Mouse (Mus musculus) C2C12 (cell line): ENCODE results near the gene Ifngr2.

Experiments used
- CTCF ChIP-seq: IDR thresholded peaks from one replicate; pipeline ENCODE4 v1.5.1; 2011; ENCODE audit not compliant: control insufficient read depth, insufficient read depth, insufficient read length
- MAX ChIP-seq: IDR thresholded peaks from one replicate; pipeline ENCODE4 v1.6.1; 2011; ENCODE audit warnings: mild to moderate bottlenecking, control low read depth

GRCm38 (mm10) chr16:91534888-91535287 lies 12.0 kb upstream of the Ifngr2 start:
- no peak for TF ChIP-seq CTCF
- TF ChIP-seq MAX: no peak
